Mouse (Mus musculus) embryonic facial prominence, embryonic 11.5 days (tissue): Measurements from ENCODE around the gene Satb1. TPM values are rescaled to one million over a fixed set of nuclear protein-coding genes. Genes with fewer than 3 reads are reported as not detected.

Experiments
- ATAC-seq: fragments of 200-750 bp; cut with Nextera tagmentation; replicated peaks from 2 replicates; pipeline ENCODE4 v1.8.0; 2017; ENCODE audit warnings: low read depth; ENCODE audit not compliant: insufficient number of reproducible peaks, low FRiP score, low TSS enrichment
- DNase-seq: peaks from one replicate; pipeline ENCODE4 v3.0.0-alpha.2; 2015; ENCODE audit warnings: low spot score
- H3K27ac ChIP-seq: fragments of 300-500 bp; sonication (generic); replicated peaks from 2 replicates; pipeline ENCODE4 v1.5.1; 2014; ENCODE audit warnings: mild to moderate bottlenecking, low read depth, low read length, control low read depth
- H3K27me3 ChIP-seq: fragments of 300-500 bp; sonication (generic); 2 replicates; pipeline ENCODE4 v1.6.1; 2014; ENCODE audit warnings: mild to moderate bottlenecking, low read length, moderate library complexity, mixed read lengths; ENCODE audit not compliant: control insufficient read depth, insufficient read depth
- H3K36me3 ChIP-seq: fragments of 300-500 bp; sonication (generic); replicated peaks from 2 replicates; pipeline ENCODE4 v1.6.1; 2014; ENCODE audit warnings: low read depth, mild to moderate bottlenecking, low read length, moderate library complexity, mixed read lengths; ENCODE audit not compliant: control insufficient read depth, insufficient read depth
- H3K4me1 ChIP-seq: fragments of 300-500 bp; sonication (generic); 2 replicates; pipeline ENCODE4 v1.6.1; 2014; ENCODE audit warnings: low read length, mixed read lengths; ENCODE audit not compliant: control insufficient read depth, insufficient read depth
- H3K4me2 ChIP-seq: fragments of 300-500 bp; sonication (generic); 2 replicates; pipeline ENCODE4 v1.6.1; 2014; ENCODE audit warnings: low read depth, mild to moderate bottlenecking, control low read depth, low read length, moderate library complexity
- H3K4me3 ChIP-seq: fragments of 300-500 bp; sonication (generic); 2 replicates; pipeline ENCODE4 v1.5.1; 2014; ENCODE audit warnings: low read depth, low read length, control low read depth
- H3K9ac ChIP-seq: fragments of 300-500 bp; sonication (generic); replicated peaks from 2 replicates; pipeline ENCODE4 v1.6.1; 2014; ENCODE audit warnings: mild to moderate bottlenecking, control low read depth, low read length
- H3K9me3 ChIP-seq: fragments of 300-500 bp; sonication (generic); replicated peaks from 2 replicates; pipeline ENCODE4 v1.6.1; 2016; ENCODE audit warnings: mild to moderate bottlenecking, low read length, inconsistent platforms, mixed read lengths; ENCODE audit not compliant: control insufficient read depth
- WGBS: fragments of 180-500 bp; shearing (Covaris S2); extraction: QIAGEN DNeasy Blood & Tissue Kit; methylation state at CpG from one replicate; pipeline ENCODE4 v1.1.7; 2014; 5-methylcytosine and 5-hydroxymethylcytosine counted together
- polyA plus RNA-seq: library from polyadenylated mRNA; unstranded; fragments of >200 nt; fragmentation: Nextera tagmentation; extraction: Ambion mirVana; gene quantifications from 2 replicates; pipeline ENCODE4 v1.2.1, GENCODE M21; 2014

Satb1 gene
- polyA plus RNA-seq, 1 experiment from 2014 or later = 17.3 TPM

GRCm38 (mm10) chr17:51796459-51796858, 36.6 kb downstream of the Satb1 start:
- Histone ChIP-seq H3K27ac (no peak overlapping the region), H3K9ac (no peak overlapping the region), H3K36me3 (no peaks in the 10 kb centered on the region), H3K4me1 (no peaks in the 10 kb centered on the region), H3K4me3 (no peak overlapping the region), H3K9me3 (no peaks in the 10 kb centered on the region), H3K4me2 (no peak overlapping the region), H3K27me3 (no peaks in the 10 kb centered on the region)
- WGBS = 91% methylated on average over 5 of the region's 5 CpGs
- DNase-seq (no peak), ATAC-seq (no peak)

- Histone ChIP-seq H3K4me2 (no peak overlapping the region), H3K9me3 (no peaks in the 10 kb centered on the region), H3K9ac (no peak overlapping the region), H3K4me3 (no peak overlapping the region), H3K27me3 (no peaks in the 10 kb centered on the region), H3K27ac (no peak overlapping the region), H3K36me3 (no peaks in the 10 kb centered on the region), H3K4me1 (no peaks in the 10 kb centered on the region)
- ATAC-seq = no peak
- no peak for DNase-seq
- WGBS = 80% methylated on average over 5 of the region's 5 CpGs
Observed at GRCm38 (mm10) chr17:51791226-51791625, 41.9 kb downstream of the Satb1 start.

- no peaks in the 10 kb centered on the region for H3K27me3 ChIP-seq
- 0 out of 2 replicates have a peak, but pooled peaks have one; percentile 65 for ATAC-seq
- no peak overlapping the region for H3K4me3 ChIP-seq
- no peaks in the 10 kb centered on the region for H3K4me1 ChIP-seq
- WGBS = 21% methylated on average over 8 of the region's 8 CpGs
- H3K9me3 ChIP-seq = no peaks in the 10 kb centered on the region
- no peak overlapping the region for H3K27ac ChIP-seq
- H3K4me2 ChIP-seq = no peak overlapping the region
- DNase-seq = peak; percentile 21
- no peaks in the 10 kb centered on the region for H3K36me3 ChIP-seq
- H3K9ac ChIP-seq = no peak overlapping the region
Observed at GRCm38 (mm10) chr17:51790387-51791060, 42.6 kb downstream of the Satb1 start.

GRCm38 (mm10) chr17:51789777-51790176, 43.3 kb downstream of the Satb1 start:
- WGBS = 75% methylated on average over 6 of the region's 6 CpGs
- Histone ChIP-seq H3K9me3 (no peaks in the 10 kb centered on the region), H3K9ac (no peak overlapping the region), H3K36me3 (no peaks in the 10 kb centered on the region; the same call in 1 of the 2 replicates), H3K4me3 (no peak overlapping the region), H3K4me2 (no peak overlapping the region), H3K27ac (no peak overlapping the region), H3K27me3 (no peaks in the 10 kb centered on the region), H3K4me1 (no peaks in the 10 kb centered on the region)
- ATAC-seq = no peak
- no peak for DNase-seq

GRCm38 (mm10) chr17:51789098-51789497, 44.0 kb downstream of the Satb1 start:
- H3K9me3 ChIP-seq = no peaks in the 10 kb centered on the region
- 92% methylated on average over 4 of the region's 4 CpGs for WGBS
- H3K27ac ChIP-seq = no peak overlapping the region
- no peaks in the 10 kb centered on the region; the same call in 1 of the 2 replicates for H3K36me3 ChIP-seq
- no peak overlapping the region for H3K9ac ChIP-seq
- DNase-seq = no peak
- no peaks in the 10 kb centered on the region for H3K27me3 ChIP-seq
- no peak overlapping the region for H3K4me2 ChIP-seq
- no peak overlapping the region for H3K4me3 ChIP-seq
- no peak for ATAC-seq
- no peaks in the 10 kb centered on the region for H3K4me1 ChIP-seq

- no peaks in the 10 kb centered on the region for H3K4me1 ChIP-seq
- H3K9me3 ChIP-seq = no peaks in the 10 kb centered on the region
- H3K27ac ChIP-seq = no peak overlapping the region
Observed at GRCm38 (mm10) chr17:51787955-51788354, 45.1 kb downstream of the Satb1 start.

GRCm38 (mm10) chr17:51786050-51786449, 47.0 kb downstream of the Satb1 start:
- Histone ChIP-seq H3K4me2 (no peak overlapping the region), H3K9ac (no peak overlapping the region), H3K27me3 (no peaks in the 10 kb centered on the region), H3K27ac (no peak overlapping the region), H3K4me1 (no peaks in the 10 kb centered on the region), H3K36me3 (no peaks in the 10 kb centered on the region; the same call in none of the 2 replicates), H3K9me3 (no peaks in the 10 kb centered on the region), H3K4me3 (no peak overlapping the region)
- ATAC-seq (no peak; the same call in 1 of the 2 replicates), DNase-seq (no peak)
- WGBS = 73% methylated on average over 2 of the region's 2 CpGs

More at GRCm38 (mm10) chr17:51787955-51788354, 45.1 kb downstream of the Satb1 start:
- WGBS = 88% methylated on average over 2 of the region's 2 CpGs
- no peak overlapping the region for H3K9ac ChIP-seq
- ATAC-seq = no peak
- H3K36me3 ChIP-seq = no peaks in the 10 kb centered on the region; the same call in 1 of the 2 replicates
- no peaks in the 10 kb centered on the region for H3K27me3 ChIP-seq
- no peak for DNase-seq
- H3K4me2 ChIP-seq = no peak overlapping the region
- no peak overlapping the region for H3K4me3 ChIP-seq

- Histone ChIP-seq H3K27ac (no peak overlapping the region), H3K4me1 (no peaks in the 10 kb centered on the region), H3K9ac (no peak overlapping the region), H3K9me3 (no peaks in the 10 kb centered on the region), H3K27me3 (no peaks in the 10 kb centered on the region), H3K36me3 (no peaks in the 10 kb centered on the region; the same call in none of the 2 replicates), H3K4me2 (no peak overlapping the region), H3K4me3 (no peak overlapping the region)
- DNase-seq (no peak), ATAC-seq (no peak)
- 88% methylated on average over 9 of the region's 9 CpGs for WGBS
Observed at GRCm38 (mm10) chr17:51784935-51785334, 48.2 kb downstream of the Satb1 start.
